Mouse (Mus musculus): ENCODE measurements around the gene Tmsb15b1.
A peak's percentile ranks its signal among the peaks of the same experiment; 100 is the strongest.
"Not testable (repeated sequence)": the region's sequence is repeated elsewhere in the genome, so short reads cannot be mapped to it uniquely, and the experiment has no call there.

The Tmsb15b1 gene

GRCm38 (mm10) chrX:136976424-136977084, at the start of gene Tmsb15b1, which contains the start of gene Tmsb15l:
TSS of gene Tmsb15b1 (minus strand) at chrX:136976874.
TSS of gene Tmsb15l (minus strand) at chrX:136976869.
- peak; percentile 100 for ATAC-seq (ENCODE audit: insufficient number of reproducible peaks, low FRiP score, low TSS enrichment)

- ATAC-seq (ENCODE audit: insufficient number of reproducible peaks, low FRiP score, low TSS enrichment), result peak; percentile 61; the same call in 1 of the 2 replicates
These were observed 42.6 kb upstream of the Tmsb15b1 start for GRCm38 (mm10) chrX:137019310-137019709.

GRCm38 (mm10) chrX:137017668-137018067, 41.0 kb upstream of the Tmsb15b1 start:
- no peak for ATAC-seq (ENCODE audit: insufficient number of reproducible peaks, low FRiP score, low TSS enrichment)

GRCm38 (mm10) chrX:137015099-137015709, 38.5 kb upstream of the Tmsb15b1 start:
- peak; percentile 79 for ATAC-seq (ENCODE audit: insufficient number of reproducible peaks, low FRiP score, low TSS enrichment)

- no peak for ATAC-seq (ENCODE audit: insufficient number of reproducible peaks, low FRiP score, low TSS enrichment)
These were observed 19.6 kb upstream of the Tmsb15b1 start for GRCm38 (mm10) chrX:136996256-136996655.

- ATAC-seq (ENCODE audit: insufficient number of reproducible peaks, low FRiP score, low TSS enrichment), result no peak
These were observed 17.0 kb upstream of the Tmsb15b1 start for GRCm38 (mm10) chrX:136993641-136994040.

- ATAC-seq (ENCODE audit: insufficient number of reproducible peaks, low FRiP score, low TSS enrichment), result peak; percentile 95
These were observed 16.4 kb upstream of the Tmsb15b1 start, which contains the start of gene Zcchc18 for GRCm38 (mm10) chrX:136992978-136993547. TSS of gene Zcchc18 (plus strand) at chrX:136993155.

GRCm38 (mm10) chrX:136992191-136992965, 15.7 kb upstream of the Tmsb15b1 start:
- peak; percentile 49 for ATAC-seq (ENCODE audit: insufficient number of reproducible peaks, low FRiP score, low TSS enrichment)

GRCm38 (mm10) chrX:136991274-136991673, 14.6 kb upstream of the Tmsb15b1 start:
- no peak for ATAC-seq (ENCODE audit: insufficient number of reproducible peaks, low FRiP score, low TSS enrichment)

GRCm38 (mm10) chrX:136986039-136986438, 9.4 kb upstream of the Tmsb15b1 start:
- ATAC-seq (ENCODE audit: insufficient number of reproducible peaks, low FRiP score, low TSS enrichment), result no peak

GRCm38 (mm10) chrX:136978616-136979015, 1.9 kb upstream of the Tmsb15b1 start:
- peak; percentile 39; the same call in 1 of the 2 replicates for ATAC-seq (ENCODE audit: insufficient number of reproducible peaks, low FRiP score, low TSS enrichment)

- ATAC-seq (ENCODE audit: insufficient number of reproducible peaks, low FRiP score, low TSS enrichment), result not testable (repeated sequence)
These were observed 1.3 kb downstream of the Tmsb15b1 start, which contains the start of gene Tmsb15b2 for GRCm38 (mm10) chrX:136975397-136975796. TSS of gene Tmsb15b2 (minus strand) at chrX:136975497.

- ATAC-seq (ENCODE audit: insufficient number of reproducible peaks, low FRiP score, low TSS enrichment), result peak; percentile 66; the same call in 1 of the 2 replicates
These were observed 17.0 kb downstream of the Tmsb15b1 start for GRCm38 (mm10) chrX:136959688-136960087.

- ATAC-seq (ENCODE audit: insufficient number of reproducible peaks, low FRiP score, low TSS enrichment), result not testable (repeated sequence)
These were observed 18.4 kb downstream of the Tmsb15b1 start for GRCm38 (mm10) chrX:136958300-136958699.

GRCm38 (mm10) chrX:136957583-136958279, 18.9 kb downstream of the Tmsb15b1 start:
- ATAC-seq (ENCODE audit: insufficient number of reproducible peaks, low FRiP score, low TSS enrichment), result peak; percentile 100

GRCm38 (mm10) chrX:136937985-136938384, 38.7 kb downstream of the Tmsb15b1 start:
- no peak for ATAC-seq (ENCODE audit: insufficient number of reproducible peaks, low FRiP score, low TSS enrichment)

GRCm38 (mm10) chrX:136927031-136927430, 49.6 kb downstream of the Tmsb15b1 start, which contains the start of gene H2bfm:
TSS of gene H2bfm (plus strand) at chrX:136927325.
- ATAC-seq (ENCODE audit: insufficient number of reproducible peaks, low FRiP score, low TSS enrichment), result no peak

- no peak for ATAC-seq (ENCODE audit: insufficient number of reproducible peaks, low FRiP score, low TSS enrichment)
These were observed 50.8 kb downstream of the Tmsb15b1 start for GRCm38 (mm10) chrX:136925863-136926262.
